Mouse (Mus musculus): ENCODE measurements around the gene Oas1f. TPM values are rescaled to one million over a fixed set of nuclear protein-coding genes. Genes with fewer than 3 reads are reported as not detected.
"Not testable (repeated sequence)": the region's sequence is repeated elsewhere in the genome, so short reads cannot be mapped to it uniquely, and the experiment has no call there.

Gene Oas1f
- polyA plus RNA-seq, 1 experiment from 2014 or later, result not detected

DNA sequence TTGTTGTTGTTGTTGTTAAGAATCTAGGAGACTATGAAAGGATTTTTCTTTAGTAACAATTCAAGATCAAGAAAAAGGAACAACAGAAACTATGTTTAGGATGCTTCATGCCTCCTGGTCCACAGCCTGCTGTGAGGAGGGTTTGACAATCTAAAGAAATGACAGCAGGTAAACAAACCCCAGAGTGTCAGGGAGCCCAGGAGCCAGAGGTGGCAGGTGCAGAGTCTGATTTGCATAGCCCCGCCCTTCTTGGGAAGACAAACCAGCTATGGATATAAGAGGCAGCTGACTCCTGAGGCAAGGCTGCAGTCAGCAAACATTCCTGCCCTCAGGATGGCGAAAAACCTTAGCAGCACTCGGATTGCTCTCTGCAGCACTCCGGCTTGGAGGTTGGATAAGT, 14.0 kb downstream of the Oas1f start, which contains the start of gene Oas1h:
Oas1h (plus strand) TSS at position 301 of the 400 bp plus-strand sequence.
- DNase-seq (ENCODE audit: low spot score), result no peak
- Histone ChIP-seq H3K27ac (replicated peaks; ENCODE audit: low read depth, low read length) (no peak within 1 kb of the TSS), H3K9me3 (ENCODE audit: control insufficient read depth, low read length) (no peaks in the 10 kb centered on the region), H3K4me2 (ENCODE audit: low read depth, severe bottlenecking) (no peak within 1 kb of the TSS), H3K36me3 (ENCODE audit: control insufficient read depth, insufficient read depth, low read length) (no peaks in the 10 kb centered on the region), H3K4me3 (ENCODE audit: low read depth, low read length) (no peak within 1 kb of the TSS), H3K9ac (ENCODE audit: low read length) (no peak within 1 kb of the TSS), H3K27me3 (ENCODE audit: control insufficient read depth, insufficient read depth, low read length) (no peaks in the 10 kb centered on the region), H3K4me1 (ENCODE audit: control insufficient read depth, insufficient read depth, low read length) (no peaks in the 10 kb centered on the region)
- ATAC-seq (ENCODE audit: insufficient number of reproducible peaks, low FRiP score, low TSS enrichment, low read depth), result no peak
- WGBS, result 46% methylated on average over 4 of the region's 4 CpGs

DNA sequence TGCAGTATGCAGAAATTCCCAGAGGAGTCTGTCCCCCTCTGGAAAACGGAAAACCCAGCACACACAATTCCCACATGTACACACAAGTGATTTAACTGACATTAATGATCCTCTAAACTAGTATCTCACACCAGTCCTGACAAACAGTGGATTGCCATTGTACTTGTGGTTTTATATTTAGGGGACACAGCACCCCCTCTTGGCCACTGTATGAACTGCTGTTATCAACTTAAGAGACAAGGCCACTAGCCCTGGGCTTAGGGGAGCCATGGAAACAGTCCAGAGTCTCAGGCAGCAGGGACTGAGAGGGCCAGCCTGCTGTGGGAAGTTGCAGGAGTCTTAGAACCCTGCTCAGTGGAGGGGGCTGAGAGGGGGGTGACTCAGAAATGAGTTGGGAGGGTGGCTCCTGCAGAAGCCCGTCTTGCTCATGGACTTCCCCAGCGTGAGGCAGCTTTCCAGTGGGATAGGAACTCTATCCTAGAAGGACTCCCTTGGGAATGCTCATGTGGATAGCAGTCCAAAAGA, 18.2 kb downstream of the Oas1f start:
- DNase-seq (ENCODE audit: low spot score) (peak; percentile 41), ATAC-seq (ENCODE audit: insufficient number of reproducible peaks, low FRiP score, low TSS enrichment, low read depth) (no peak)
- Histone ChIP-seq H3K36me3 (ENCODE audit: control insufficient read depth, insufficient read depth, low read length) (no peaks in the 10 kb centered on the region), H3K27me3 (ENCODE audit: control insufficient read depth, insufficient read depth, low read length) (no peaks in the 10 kb centered on the region), H3K27ac (replicated peaks; ENCODE audit: low read depth, low read length) (no peak overlapping the region), H3K4me3 (ENCODE audit: low read depth, low read length) (no peak overlapping the region), H3K9me3 (ENCODE audit: control insufficient read depth, low read length) (no peaks in the 10 kb centered on the region), H3K9ac (ENCODE audit: low read length) (no peak overlapping the region), H3K4me1 (ENCODE audit: control insufficient read depth, insufficient read depth, low read length) (no peaks in the 10 kb centered on the region), H3K4me2 (ENCODE audit: low read depth, severe bottlenecking) (no peak overlapping the region)
- 77% methylated on average over 3 of the region's 3 CpGs for WGBS

DNA sequence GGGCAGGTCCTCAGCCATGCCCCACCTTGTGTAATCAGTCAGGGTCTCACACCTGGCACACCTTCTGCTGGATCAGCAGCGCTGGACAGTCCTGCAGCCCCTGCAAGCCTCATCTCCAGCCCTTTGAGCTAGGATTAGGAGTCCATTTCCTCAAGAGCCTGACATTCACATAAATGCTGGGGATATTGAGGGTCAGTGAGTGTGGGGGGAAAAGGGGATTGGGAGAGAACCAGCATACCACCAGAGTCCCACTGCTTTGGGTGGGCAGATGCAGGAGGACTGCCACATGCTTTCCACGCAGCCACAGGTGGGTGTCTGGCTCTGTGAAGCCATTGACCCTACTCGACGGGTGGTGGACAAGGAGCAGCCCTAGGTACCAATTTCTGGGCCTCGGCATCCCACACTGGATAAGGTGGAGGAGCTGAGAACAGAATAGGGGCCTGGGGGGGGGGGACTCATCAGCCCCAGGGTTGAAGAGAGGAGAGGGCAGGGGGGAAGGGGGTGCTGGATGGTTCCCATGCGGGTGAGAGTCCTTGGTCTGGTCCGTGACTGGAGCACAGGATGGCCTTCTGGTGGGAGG, 22.4 kb downstream of the Oas1f start:
- Histone ChIP-seq H3K4me2 (ENCODE audit: low read depth, severe bottlenecking) (no peak overlapping the region), H3K4me3 (ENCODE audit: low read depth, low read length) (no peak overlapping the region), H3K27me3 (ENCODE audit: control insufficient read depth, insufficient read depth, low read length) (no peaks in the 10 kb centered on the region), H3K36me3 (ENCODE audit: control insufficient read depth, insufficient read depth, low read length) (no peaks in the 10 kb centered on the region), H3K9me3 (ENCODE audit: control insufficient read depth, low read length) (no peaks in the 10 kb centered on the region), H3K9ac (ENCODE audit: low read length) (no peak overlapping the region), H3K27ac (replicated peaks; ENCODE audit: low read depth, low read length) (no peak overlapping the region), H3K4me1 (ENCODE audit: control insufficient read depth, insufficient read depth, low read length) (no peaks in the 10 kb centered on the region)
- no peak for ATAC-seq (ENCODE audit: insufficient number of reproducible peaks, low FRiP score, low TSS enrichment, low read depth)
- WGBS, result 86% methylated on average over 7 of the region's 7 CpGs
- no peak for DNase-seq (ENCODE audit: low spot score)

DNA sequence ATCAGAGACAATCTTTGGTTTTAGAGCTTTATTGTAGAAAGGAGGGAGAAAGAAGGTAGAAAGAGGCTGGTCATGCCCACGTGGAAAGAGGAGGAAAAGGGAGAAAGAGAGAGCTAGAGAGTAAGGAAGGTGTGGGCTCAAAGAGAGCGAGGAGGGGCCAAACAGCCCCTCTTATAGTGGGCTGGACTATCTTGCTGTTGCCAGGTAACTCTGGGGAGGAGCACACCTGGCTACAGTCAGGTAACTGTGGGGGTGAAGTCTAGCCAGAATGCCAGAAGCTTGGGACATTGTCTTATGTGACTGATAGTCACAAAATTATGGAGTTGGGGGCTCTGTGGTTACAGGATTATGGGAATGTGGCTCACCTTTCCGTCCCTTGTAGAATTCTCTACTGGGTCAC, 22.9 kb downstream of the Oas1f start:
- Histone ChIP-seq H3K4me3 (ENCODE audit: low read depth, low read length) (no peak overlapping the region), H3K36me3 (ENCODE audit: control insufficient read depth, insufficient read depth, low read length) (no peaks in the 10 kb centered on the region), H3K27ac (replicated peaks; ENCODE audit: low read depth, low read length) (no peak overlapping the region), H3K9ac (ENCODE audit: low read length) (no peak overlapping the region), H3K9me3 (ENCODE audit: control insufficient read depth, low read length) (no peaks in the 10 kb centered on the region), H3K4me2 (ENCODE audit: low read depth, severe bottlenecking) (no peak overlapping the region), H3K27me3 (ENCODE audit: control insufficient read depth, insufficient read depth, low read length) (no peaks in the 10 kb centered on the region), H3K4me1 (ENCODE audit: control insufficient read depth, insufficient read depth, low read length) (no peaks in the 10 kb centered on the region)
- no peak for DNase-seq (ENCODE audit: low spot score)
- no peak for ATAC-seq (ENCODE audit: insufficient number of reproducible peaks, low FRiP score, low TSS enrichment, low read depth)
- 74% methylated on average over 3 of the region's 3 CpGs for WGBS

DNA sequence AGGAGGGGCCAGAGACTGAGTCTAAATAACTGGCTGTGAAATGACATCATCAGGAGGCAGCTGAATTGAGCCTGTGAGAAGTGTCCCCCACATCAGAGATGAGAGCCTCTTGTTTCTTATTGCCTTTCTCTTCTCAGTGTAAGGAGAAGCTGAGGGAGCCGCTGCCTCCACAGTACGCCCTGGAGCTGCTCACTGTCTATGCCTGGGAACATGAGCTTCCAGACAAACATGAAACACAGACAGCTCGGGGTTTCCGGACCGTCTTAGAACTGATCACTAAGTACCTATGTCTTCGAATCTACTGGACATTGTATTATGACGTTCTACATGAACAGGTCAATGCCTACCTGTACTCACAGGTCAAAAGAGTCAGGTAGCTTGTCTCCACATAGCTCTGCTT, 23.6 kb downstream of the Oas1f start:
- DNase-seq (ENCODE audit: low spot score) (no peak), ATAC-seq (ENCODE audit: insufficient number of reproducible peaks, low FRiP score, low TSS enrichment, low read depth) (no peak)
- H3K4me1 ChIP-seq (ENCODE audit: control insufficient read depth, insufficient read depth, low read length), result no peaks in the 10 kb centered on the region
- no peak overlapping the region for H3K9ac ChIP-seq (ENCODE audit: low read length)
- no peak overlapping the region for H3K4me2 ChIP-seq (ENCODE audit: low read depth, severe bottlenecking)
- no peak overlapping the region for H3K4me3 ChIP-seq (ENCODE audit: low read depth, low read length)
- 84% methylated on average over 7 of the region's 7 CpGs for WGBS
- H3K9me3 ChIP-seq (ENCODE audit: control insufficient read depth, low read length), result no peaks in the 10 kb centered on the region
- no peaks in the 10 kb centered on the region for H3K36me3 ChIP-seq (ENCODE audit: control insufficient read depth, insufficient read depth, low read length)
- no peaks in the 10 kb centered on the region for H3K27me3 ChIP-seq (ENCODE audit: control insufficient read depth, insufficient read depth, low read length)
- no peak overlapping the region for H3K27ac ChIP-seq (replicated peaks; ENCODE audit: low read depth, low read length)

DNA sequence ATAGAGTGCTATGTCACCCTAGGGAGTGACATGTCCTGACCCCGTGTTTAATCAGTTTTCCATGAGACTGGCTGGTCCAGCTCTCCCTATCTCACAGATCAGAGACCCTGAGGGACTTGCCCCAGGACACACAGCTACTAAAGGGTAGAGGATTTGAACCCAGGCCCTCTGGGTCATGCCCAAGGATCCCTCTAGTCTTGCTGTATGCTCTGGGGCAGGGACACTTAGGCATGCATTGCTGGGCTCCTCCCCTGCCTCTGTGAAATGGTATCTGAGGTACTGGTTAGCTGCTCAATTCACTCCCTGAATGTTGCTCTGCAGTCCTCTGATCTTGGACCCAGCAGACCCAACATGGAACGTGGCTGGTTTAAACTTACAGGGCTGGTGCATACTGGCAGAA, 24.3 kb downstream of the Oas1f start:
- no peaks in the 10 kb centered on the region for H3K9me3 ChIP-seq (ENCODE audit: control insufficient read depth, low read length)
- no peaks in the 10 kb centered on the region for H3K4me1 ChIP-seq (ENCODE audit: control insufficient read depth, insufficient read depth, low read length)
- WGBS, result 47% methylated on average over 2 of the region's 2 CpGs
- no peak overlapping the region for H3K9ac ChIP-seq (ENCODE audit: low read length)
- DNase-seq (ENCODE audit: low spot score), result no peak
- H3K27me3 ChIP-seq (ENCODE audit: control insufficient read depth, insufficient read depth, low read length), result no peaks in the 10 kb centered on the region
- ATAC-seq (ENCODE audit: insufficient number of reproducible peaks, low FRiP score, low TSS enrichment, low read depth), result no peak
- H3K27ac ChIP-seq (replicated peaks; ENCODE audit: low read depth, low read length), result no peak overlapping the region
- H3K36me3 ChIP-seq (ENCODE audit: control insufficient read depth, insufficient read depth, low read length), result no peaks in the 10 kb centered on the region
- H3K4me3 ChIP-seq (ENCODE audit: low read depth, low read length), result no peak overlapping the region
- no peak overlapping the region for H3K4me2 ChIP-seq (ENCODE audit: low read depth, severe bottlenecking)

DNA sequence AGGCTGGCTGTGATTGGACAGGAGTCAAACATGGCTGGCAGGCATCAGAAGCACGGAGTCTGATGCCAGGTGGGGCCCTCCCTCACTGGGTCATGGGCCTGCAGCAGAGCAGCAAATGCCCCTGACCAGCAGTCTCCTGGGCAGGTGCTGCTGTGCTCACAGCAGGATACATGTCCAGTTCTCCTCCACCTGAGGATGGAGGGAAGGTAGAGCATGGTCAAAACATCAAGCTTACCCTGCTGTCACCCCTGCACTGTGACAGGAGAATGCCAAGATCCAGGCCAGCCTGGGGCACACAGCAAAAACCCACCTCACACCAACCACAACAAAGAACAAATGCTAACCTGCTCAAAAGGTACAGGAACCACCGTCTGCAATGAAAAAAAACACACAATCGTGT, 29.7 kb downstream of the Oas1f start:
- not testable (repeated sequence) for ATAC-seq (ENCODE audit: insufficient number of reproducible peaks, low FRiP score, low TSS enrichment, low read depth); H3K9ac ChIP-seq (ENCODE audit: low read length); H3K4me3 ChIP-seq (ENCODE audit: low read depth, low read length); H3K27me3 ChIP-seq (ENCODE audit: control insufficient read depth, insufficient read depth, low read length); H3K4me1 ChIP-seq (ENCODE audit: control insufficient read depth, insufficient read depth, low read length); H3K4me2 ChIP-seq (ENCODE audit: low read depth, severe bottlenecking); DNase-seq (ENCODE audit: low spot score); H3K27ac ChIP-seq (replicated peaks; ENCODE audit: low read depth, low read length); H3K9me3 ChIP-seq (ENCODE audit: control insufficient read depth, low read length); H3K36me3 ChIP-seq (ENCODE audit: control insufficient read depth, insufficient read depth, low read length)
- 69% methylated on average over 2 of the region's 3 CpGs for WGBS

DNA sequence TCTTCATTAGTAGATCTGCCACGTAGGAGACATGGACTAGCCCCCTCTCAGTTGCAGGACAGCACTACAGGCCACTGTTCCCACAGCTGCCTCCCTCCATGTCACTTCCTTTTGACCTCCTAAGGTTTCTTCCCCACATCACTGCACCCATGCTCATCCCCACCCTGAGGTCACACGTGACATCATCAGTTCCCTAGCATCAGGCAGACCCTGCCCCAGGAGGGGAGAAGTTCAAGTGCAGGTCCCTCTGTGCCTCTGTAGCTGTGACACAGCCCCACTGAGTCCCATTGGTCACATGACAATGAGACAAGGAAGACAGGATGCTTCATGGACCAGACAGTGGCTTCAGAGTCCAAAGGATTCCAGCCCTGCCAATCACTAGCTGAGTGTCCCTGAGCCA, 30.2 kb downstream of the Oas1f start:
- not testable (repeated sequence) for H3K27me3 ChIP-seq (ENCODE audit: control insufficient read depth, insufficient read depth, low read length); ATAC-seq (ENCODE audit: insufficient number of reproducible peaks, low FRiP score, low TSS enrichment, low read depth); DNase-seq (ENCODE audit: low spot score)

DNA sequence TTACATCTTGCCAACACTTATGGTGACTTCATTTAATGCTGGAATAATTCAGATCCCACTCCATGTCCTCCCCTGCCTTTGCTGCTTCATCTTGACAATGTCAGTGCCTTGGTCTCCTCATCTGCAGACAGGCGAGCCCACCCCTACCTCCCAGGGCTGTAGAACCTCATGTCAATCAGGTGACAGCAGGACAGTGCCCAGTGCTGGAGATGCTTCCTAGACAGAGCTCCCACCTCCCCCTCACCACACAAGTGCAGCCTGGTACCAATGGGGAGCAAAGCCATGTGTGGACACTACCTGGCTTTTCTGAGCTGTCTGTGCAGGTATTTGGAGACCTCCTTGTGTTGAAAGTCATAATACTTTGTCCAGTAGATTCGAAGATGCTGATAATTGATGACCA, 31.6 kb downstream of the Oas1f start:
- not testable (repeated sequence) for H3K9me3 ChIP-seq (ENCODE audit: control insufficient read depth, low read length); DNase-seq (ENCODE audit: low spot score); H3K4me2 ChIP-seq (ENCODE audit: low read depth, severe bottlenecking); H3K4me1 ChIP-seq (ENCODE audit: control insufficient read depth, insufficient read depth, low read length); ATAC-seq (ENCODE audit: insufficient number of reproducible peaks, low FRiP score, low TSS enrichment, low read depth); H3K4me3 ChIP-seq (ENCODE audit: low read depth, low read length); H3K27ac ChIP-seq (replicated peaks; ENCODE audit: low read depth, low read length); H3K9ac ChIP-seq (ENCODE audit: low read length); H3K27me3 ChIP-seq (ENCODE audit: control insufficient read depth, insufficient read depth, low read length); H3K36me3 ChIP-seq (ENCODE audit: control insufficient read depth, insufficient read depth, low read length)
- 64% methylated on average over 2 of the region's 2 CpGs for WGBS

More for the DNA sequence above, 30.2 kb downstream of the Oas1f start:
- not testable (repeated sequence) for H3K27ac ChIP-seq (replicated peaks; ENCODE audit: low read depth, low read length); H3K36me3 ChIP-seq (ENCODE audit: control insufficient read depth, insufficient read depth, low read length); H3K9ac ChIP-seq (ENCODE audit: low read length); H3K4me1 ChIP-seq (ENCODE audit: control insufficient read depth, insufficient read depth, low read length); H3K4me2 ChIP-seq (ENCODE audit: low read depth, severe bottlenecking); H3K4me3 ChIP-seq (ENCODE audit: low read depth, low read length); H3K9me3 ChIP-seq (ENCODE audit: control insufficient read depth, low read length)
- WGBS, result 70% methylated on average over 2 of the region's 2 CpGs
